Mouse (Mus musculus): Measurements from ENCODE around the gene Hspb2.

DNA sequence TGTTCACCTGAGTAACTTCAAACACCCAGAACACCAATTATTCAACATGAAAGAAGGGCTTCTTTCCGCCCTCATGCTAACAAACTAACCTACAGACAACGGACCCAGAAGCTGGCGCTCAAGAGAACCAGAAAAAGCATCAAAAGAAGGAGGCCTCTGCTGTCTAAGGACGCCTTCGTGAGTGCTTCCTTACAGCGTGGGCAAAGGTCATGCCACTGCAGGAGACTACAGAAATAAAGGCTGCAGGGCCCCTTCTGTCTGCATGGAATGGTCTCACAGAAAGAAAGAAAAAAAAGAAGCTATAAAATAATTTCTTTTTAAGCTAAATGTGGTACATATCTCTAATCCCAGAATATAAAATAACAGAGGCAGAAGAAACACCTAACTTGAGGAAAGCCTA, 47.2 kb downstream of the Hspb2 start:
- no peak for TF ChIP-seq POLR2A (IDR thresholded peaks at IDR 0.05; ENCODE audit: borderline replicate concordance, control insufficient read depth, low read depth, low read length)
- no peak for TF ChIP-seq CTCF (IDR thresholded peaks at IDR 0.05; ENCODE audit: control insufficient read depth, insufficient read depth, low read length)
